Mouse (Mus musculus): ENCODE measurements around the gene Lrat. TPM values are rescaled to one million over a fixed set of nuclear protein-coding genes. Genes with fewer than 3 reads are reported as not detected.

Gene Lrat
- polyA plus RNA-seq (2012; rRNA removed): 0.04 and 0.08 TPM in 2 replicates

GRCm38 (mm10) chr3:82903613-82904205 lies at the start of gene Lrat:
Gene Lrat (minus strand): TSS chr3:82903973.
- Histone ChIP-seq H3K27ac (ENCODE audit: insufficient read depth, low read length) (no peak within 1 kb of the TSS), H3K4me1 (ENCODE audit: control insufficient read depth, insufficient read depth, low read length) (no peaks in the 10 kb centered on the region), H3K4me3 (ENCODE audit: insufficient read depth, low read length) (peak within 1 kb of the TSS; percentile 24)
- no peak for TF ChIP-seq POLR2A (IDR thresholded peaks at IDR 0.05; ENCODE audit: extremely low read depth, insufficient read depth, low read length)

- no peak overlapping the region for H3K4me3 ChIP-seq (ENCODE audit: insufficient read depth, low read length)
- TF ChIP-seq CTCF (IDR thresholded peaks at IDR 0.05; ENCODE audit: extremely low read depth, insufficient read depth, low read length) (no peak), POLR2A (IDR thresholded peaks at IDR 0.05; ENCODE audit: extremely low read depth, insufficient read depth, low read length) (no peak)
- H3K4me1 ChIP-seq (ENCODE audit: control insufficient read depth, insufficient read depth, low read length): no peaks in the 10 kb centered on the region
- no peak overlapping the region for H3K27ac ChIP-seq (ENCODE audit: insufficient read depth, low read length)
Observed at GRCm38 (mm10) chr3:82952173-82952962, 48.6 kb upstream of the Lrat start.

GRCm38 (mm10) chr3:82950639-82951038 lies 46.9 kb upstream of the Lrat start:
- no peak overlapping the region for H3K27ac ChIP-seq (ENCODE audit: insufficient read depth, low read length)
- TF ChIP-seq CTCF (IDR thresholded peaks at IDR 0.05; ENCODE audit: extremely low read depth, insufficient read depth, low read length): no peak
- TF ChIP-seq POLR2A (IDR thresholded peaks at IDR 0.05; ENCODE audit: extremely low read depth, insufficient read depth, low read length): no peak
- no peaks in the 10 kb centered on the region for H3K4me1 ChIP-seq (ENCODE audit: control insufficient read depth, insufficient read depth, low read length)
- no peak overlapping the region for H3K4me3 ChIP-seq (ENCODE audit: insufficient read depth, low read length)

- Histone ChIP-seq H3K27ac (ENCODE audit: insufficient read depth, low read length) (no peak overlapping the region), H3K4me1 (ENCODE audit: control insufficient read depth, insufficient read depth, low read length) (no peaks in the 10 kb centered on the region), H3K4me3 (ENCODE audit: insufficient read depth, low read length) (no peak overlapping the region)
- TF ChIP-seq CTCF (IDR thresholded peaks at IDR 0.05; ENCODE audit: extremely low read depth, insufficient read depth, low read length) (no peak), POLR2A (IDR thresholded peaks at IDR 0.05; ENCODE audit: extremely low read depth, insufficient read depth, low read length) (no peak)
Observed at GRCm38 (mm10) chr3:82950208-82950607, 46.4 kb upstream of the Lrat start.

- Histone ChIP-seq H3K4me1 (ENCODE audit: control insufficient read depth, insufficient read depth, low read length) (no peaks in the 10 kb centered on the region), H3K4me3 (ENCODE audit: insufficient read depth, low read length) (no peak overlapping the region), H3K27ac (ENCODE audit: insufficient read depth, low read length) (no peak overlapping the region)
- no peak for TF ChIP-seq POLR2A (IDR thresholded peaks at IDR 0.05; ENCODE audit: extremely low read depth, insufficient read depth, low read length)
Observed at GRCm38 (mm10) chr3:82946375-82947107, 42.8 kb upstream of the Lrat start.

GRCm38 (mm10) chr3:82927917-82928316 lies 24.1 kb upstream of the Lrat start:
- TF ChIP-seq CTCF (IDR thresholded peaks at IDR 0.05; ENCODE audit: extremely low read depth, insufficient read depth, low read length) (no peak), POLR2A (IDR thresholded peaks at IDR 0.05; ENCODE audit: extremely low read depth, insufficient read depth, low read length) (no peak)
- no peaks in the 10 kb centered on the region for H3K4me1 ChIP-seq (ENCODE audit: control insufficient read depth, insufficient read depth, low read length)
- H3K27ac ChIP-seq (ENCODE audit: insufficient read depth, low read length): no peak overlapping the region
- no peak overlapping the region for H3K4me3 ChIP-seq (ENCODE audit: insufficient read depth, low read length)

GRCm38 (mm10) chr3:82915632-82916031 lies 11.9 kb upstream of the Lrat start:
- no peak overlapping the region for H3K4me3 ChIP-seq (ENCODE audit: insufficient read depth, low read length)
- H3K4me1 ChIP-seq (ENCODE audit: control insufficient read depth, insufficient read depth, low read length): no peaks in the 10 kb centered on the region
- TF ChIP-seq POLR2A (IDR thresholded peaks at IDR 0.05; ENCODE audit: extremely low read depth, insufficient read depth, low read length): no peak
- no peak overlapping the region for H3K27ac ChIP-seq (ENCODE audit: insufficient read depth, low read length)

GRCm38 (mm10) chr3:82908671-82909070 lies 4.9 kb upstream of the Lrat start:
- no peaks in the 10 kb centered on the region for H3K4me1 ChIP-seq (ENCODE audit: control insufficient read depth, insufficient read depth, low read length)
- no peak overlapping the region for H3K27ac ChIP-seq (ENCODE audit: insufficient read depth, low read length)
- TF ChIP-seq CTCF (IDR thresholded peaks at IDR 0.05; ENCODE audit: extremely low read depth, insufficient read depth, low read length) (no peak), POLR2A (IDR thresholded peaks at IDR 0.05; ENCODE audit: extremely low read depth, insufficient read depth, low read length) (no peak)
- H3K4me3 ChIP-seq (ENCODE audit: insufficient read depth, low read length): no peak overlapping the region

- no peak overlapping the region for H3K27ac ChIP-seq (ENCODE audit: insufficient read depth, low read length)
- TF ChIP-seq POLR2A (IDR thresholded peaks at IDR 0.05; ENCODE audit: extremely low read depth, insufficient read depth, low read length) (no peak), CTCF (IDR thresholded peaks at IDR 0.05; ENCODE audit: extremely low read depth, insufficient read depth, low read length) (no peak)
- peak overlapping the region; percentile 24 for H3K4me3 ChIP-seq (ENCODE audit: insufficient read depth, low read length)
- no peaks in the 10 kb centered on the region for H3K4me1 ChIP-seq (ENCODE audit: control insufficient read depth, insufficient read depth, low read length)
Observed at GRCm38 (mm10) chr3:82904211-82904908, 587 bp upstream of the Lrat start.

All from cortical plate, adult 2 months (tissue).